Mouse (Mus musculus) cerebral cortex, adult 2 months (tissue): ENCODE data around the gene Cst6.

ENCODE experiments used
- WGBS: fragments of 180-500 bp; shearing (Covaris S2); methylation state at CpG from one replicate; pipeline ENCODE4 v1.1.7; 2018; 5-methylcytosine and 5-hydroxymethylcytosine counted together

Cst6 gene

DNA sequence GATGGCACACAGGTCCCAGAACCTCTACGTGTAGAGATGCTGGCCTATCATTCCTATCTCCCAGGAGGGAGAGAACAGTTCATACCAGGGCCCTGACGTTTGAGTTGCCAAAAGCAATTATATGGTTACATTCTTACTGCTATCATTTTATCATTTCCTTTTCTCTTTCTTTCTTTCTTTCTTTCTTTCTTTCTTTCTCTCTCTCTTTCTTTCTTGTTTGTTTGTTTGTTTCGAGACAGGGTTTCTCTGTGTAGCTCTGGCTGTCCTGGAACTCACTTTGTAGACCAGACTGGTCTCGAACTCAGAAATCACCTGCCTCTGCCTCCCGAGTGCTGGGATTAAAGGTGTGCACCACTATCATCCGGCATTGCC lies at the start of gene Cst6:
TSS of gene Cst6 (minus strand) at position 73 of the 372 bp plus-strand sequence.
- 70% methylated on average over 6 of the region's 6 CpGs for WGBS

DNA sequence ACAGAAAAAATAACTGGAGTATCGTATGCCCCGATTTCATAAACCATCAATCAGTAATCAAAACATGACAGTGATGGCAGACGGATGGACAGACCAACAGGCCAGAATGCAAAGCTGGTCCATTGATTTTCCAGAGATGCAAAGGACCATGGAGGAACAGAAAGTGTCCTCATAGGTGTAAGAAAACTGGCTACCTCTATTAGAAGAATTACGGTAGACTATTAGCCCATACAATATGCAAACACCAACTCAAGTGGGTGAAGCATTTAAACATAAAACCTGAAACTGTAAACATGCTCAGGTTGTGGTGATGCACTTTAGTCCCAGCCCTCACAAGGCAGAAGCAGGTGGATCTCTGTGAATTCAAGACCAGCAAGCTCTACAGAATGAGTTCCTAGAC lies 46.0 kb upstream of the Cst6 start:
- 75% methylated on average over 4 of the region's 4 CpGs for WGBS

DNA sequence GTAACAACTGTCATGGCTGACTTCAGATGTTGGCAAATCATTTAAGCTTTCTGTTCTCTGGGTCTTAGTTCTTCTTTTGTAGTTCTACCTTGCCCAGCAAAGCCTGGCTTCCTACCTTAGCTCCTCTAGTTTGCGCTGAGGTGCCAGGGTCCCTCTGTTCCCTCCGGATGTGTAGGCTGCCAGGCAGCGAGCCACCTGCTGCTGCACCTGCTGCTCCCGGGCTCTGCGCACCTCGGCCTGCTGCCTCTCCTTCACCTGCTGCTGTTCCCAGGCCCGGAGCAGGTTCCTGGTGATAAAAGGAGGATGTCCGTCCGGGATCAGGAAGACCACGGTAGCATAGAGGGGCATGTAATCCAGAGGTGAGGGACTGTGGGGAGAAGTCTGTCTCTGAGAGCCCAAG lies 44.8 kb upstream of the Cst6 start:
- WGBS: 61% methylated on average over 10 of the region's 10 CpGs

DNA sequence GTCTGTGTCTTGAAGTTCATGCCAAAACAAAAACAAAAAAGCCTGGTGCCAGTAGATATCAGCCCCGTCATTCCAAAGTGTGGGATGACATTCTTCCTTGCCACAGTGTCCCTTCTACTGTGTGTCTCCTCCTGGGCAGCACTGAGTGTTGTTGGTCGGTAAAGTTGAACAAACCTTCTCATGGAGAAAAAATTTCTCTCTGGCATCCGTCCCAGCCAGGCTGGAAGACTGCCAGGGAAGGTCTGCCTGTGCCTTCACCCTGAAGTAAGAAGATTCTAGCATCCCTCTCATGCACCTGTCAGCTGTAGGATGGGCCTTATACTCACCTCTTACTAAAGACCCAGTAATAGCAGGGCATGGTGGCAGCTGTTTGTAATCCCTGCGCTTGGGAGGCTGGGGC lies 43.5 kb upstream of the Cst6 start:
- 35% methylated on average over 4 of the region's 4 CpGs for WGBS

DNA sequence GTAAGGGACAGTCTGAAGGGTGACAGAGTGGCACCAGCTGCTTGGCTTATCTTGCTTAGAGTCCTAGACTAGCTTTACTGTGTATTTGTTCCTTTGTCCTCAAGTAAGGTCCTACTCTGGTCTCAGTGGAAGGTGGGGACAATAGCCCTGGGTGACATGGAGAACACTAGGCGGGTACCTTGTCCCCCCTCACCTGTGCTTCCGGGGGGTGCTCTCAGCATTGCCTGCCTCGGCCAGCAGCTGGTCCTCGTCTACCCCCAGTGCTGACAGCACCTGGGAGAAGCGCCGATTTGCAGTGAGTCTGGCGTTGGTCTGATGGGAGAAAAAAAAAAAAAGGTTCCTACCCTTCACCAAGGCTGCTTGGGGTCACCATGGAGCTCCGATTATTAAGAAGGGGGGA lies 41.0 kb upstream of the Cst6 start:
- 90% methylated on average over 8 of the region's 8 CpGs for WGBS

DNA sequence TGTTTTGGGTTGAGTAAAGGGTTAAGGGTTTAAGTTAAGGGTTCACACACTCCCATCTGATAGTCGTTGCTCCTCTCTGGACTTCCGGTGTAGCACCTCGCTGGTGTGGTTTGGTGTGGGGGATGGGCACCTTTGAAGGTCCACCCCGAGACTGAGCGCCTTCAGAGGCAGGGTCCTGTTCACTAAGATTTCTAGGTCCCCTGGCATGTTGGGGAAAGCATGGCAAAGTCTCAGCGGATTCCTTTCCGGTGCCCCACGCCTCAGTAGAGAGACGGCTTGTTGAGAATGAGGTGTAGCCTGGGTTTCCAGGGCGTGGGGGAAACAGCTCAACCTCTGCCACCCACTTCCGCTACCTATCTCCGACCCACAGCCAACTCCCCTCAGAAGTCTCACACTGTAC lies 40.3 kb upstream of the Cst6 start:
- WGBS: 50% methylated on average over 12 of the region's 12 CpGs

DNA sequence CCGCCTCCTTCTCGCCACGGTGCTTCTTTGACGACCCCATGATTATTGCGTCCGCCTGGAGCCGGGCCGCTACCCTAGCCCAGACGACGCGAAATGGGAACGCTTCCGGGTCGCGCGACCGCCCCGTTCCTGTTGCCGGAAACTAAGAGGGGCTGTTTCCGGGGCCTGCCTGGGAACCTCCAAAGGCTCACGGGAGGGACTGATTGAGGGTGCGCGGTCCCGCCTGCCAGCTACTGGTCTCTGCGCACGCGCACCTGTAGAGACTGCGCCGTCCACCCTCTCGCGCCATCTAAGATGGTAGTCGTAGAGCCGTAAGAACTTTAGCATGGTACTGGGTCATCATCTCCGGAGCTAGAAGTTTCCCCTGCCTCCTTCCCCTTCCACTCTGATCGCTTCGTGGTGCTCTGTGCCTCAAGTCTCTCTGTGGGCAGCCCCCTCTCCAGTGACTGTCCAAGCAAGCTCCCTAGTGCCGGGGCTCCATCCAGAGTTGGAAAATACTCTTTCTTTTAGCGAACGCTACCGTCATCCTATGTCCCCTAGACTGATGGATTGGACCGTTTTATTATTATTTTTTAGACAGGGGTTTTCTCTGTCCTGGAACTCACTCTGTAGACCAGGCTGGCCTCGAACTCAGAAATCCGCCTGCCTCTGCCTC lies 39.3 kb upstream of the Cst6 start, which contains the start of gene Sart1:
TSS of gene Sart1 (minus strand) at position 116 of the 655 bp plus-strand sequence.
- WGBS: under 1% methylated on average over 43 of the region's 43 CpGs

DNA sequence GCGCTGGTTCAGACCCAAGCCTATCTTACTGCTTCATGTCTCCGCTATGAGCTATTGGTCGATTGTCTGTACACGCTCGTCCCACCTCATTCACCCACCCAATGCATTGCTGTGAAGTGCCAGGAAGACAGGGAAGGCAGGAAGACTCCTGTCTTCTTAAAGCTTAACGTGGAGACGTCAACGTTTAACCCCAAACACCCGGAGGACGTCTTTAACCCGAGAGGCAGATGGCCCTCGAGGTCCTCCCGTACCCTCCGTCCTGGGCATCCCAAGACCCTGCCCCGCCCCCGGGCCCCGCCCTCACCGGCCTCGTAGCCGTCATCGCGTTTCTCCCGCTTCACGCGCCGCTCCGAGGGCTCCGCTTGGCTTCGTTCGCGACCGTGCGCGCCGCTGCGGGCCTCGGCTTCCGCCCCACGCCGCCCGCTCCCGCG lies 38.7 kb upstream of the Cst6 start:
- under 1% methylated on average over 43 of the region's 43 CpGs for WGBS

DNA sequence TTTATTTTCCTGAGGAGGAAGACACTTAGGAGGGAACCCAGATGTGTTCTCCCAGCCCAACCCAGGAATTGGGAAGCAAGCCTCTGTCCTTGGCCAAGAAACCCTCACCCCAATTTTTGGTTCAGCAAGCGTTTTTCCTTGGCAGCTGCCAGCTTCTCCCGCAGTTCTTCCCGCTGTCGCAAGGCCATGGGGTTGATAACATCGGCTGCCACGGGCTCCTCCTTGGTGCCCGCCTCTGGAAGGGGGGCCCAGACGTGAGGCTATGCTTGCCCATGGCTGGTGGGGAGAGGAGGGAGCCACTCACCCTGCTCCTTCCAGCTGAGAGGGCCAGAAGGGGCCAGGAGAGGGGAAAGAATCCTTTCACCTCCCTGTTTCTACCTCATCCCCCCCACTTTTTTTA lies 35.3 kb upstream of the Cst6 start:
- WGBS: 87% methylated on average over 8 of the region's 8 CpGs

DNA sequence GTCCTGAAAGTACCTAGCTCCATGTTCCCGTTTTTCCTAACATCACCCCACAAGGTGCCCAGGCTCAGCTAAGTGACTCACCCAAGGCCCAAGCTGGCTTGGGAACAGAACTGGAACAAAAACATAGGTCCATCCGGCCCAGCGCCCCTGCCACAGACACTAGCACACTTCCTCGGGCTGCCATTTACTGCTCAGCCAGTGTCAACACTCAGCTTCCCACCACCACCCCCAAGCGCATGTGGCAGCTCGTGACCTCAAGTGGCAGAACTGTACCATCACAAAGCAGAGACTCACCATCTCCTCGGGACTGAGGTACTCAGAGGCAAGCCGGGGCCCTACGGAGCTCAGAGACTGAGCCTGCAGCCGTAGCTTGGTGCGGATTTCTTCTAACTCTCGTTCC lies 34.0 kb upstream of the Cst6 start:
- WGBS: 91% methylated on average over 12 of the region's 12 CpGs

DNA sequence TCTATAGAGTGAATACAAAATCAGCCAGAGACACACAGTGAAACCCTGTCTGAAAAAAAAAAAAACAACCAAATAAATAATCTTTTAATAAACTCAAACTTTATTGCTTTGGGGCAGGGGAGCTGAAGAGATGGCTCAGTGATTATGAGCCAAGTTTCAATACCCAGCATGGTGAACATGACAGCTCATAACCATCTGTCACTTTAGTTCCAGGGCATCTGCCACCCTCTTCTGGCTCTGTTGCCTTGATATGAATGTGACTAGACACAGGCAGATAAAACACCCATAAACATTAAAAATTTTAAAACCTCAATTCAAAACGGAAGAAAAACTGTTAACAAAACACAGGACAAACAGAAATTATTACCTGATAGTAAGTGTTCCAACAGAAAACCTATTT lies 28.1 kb upstream of the Cst6 start:
- WGBS: 82% methylated on average over 1 of the region's 1 CpGs

DNA sequence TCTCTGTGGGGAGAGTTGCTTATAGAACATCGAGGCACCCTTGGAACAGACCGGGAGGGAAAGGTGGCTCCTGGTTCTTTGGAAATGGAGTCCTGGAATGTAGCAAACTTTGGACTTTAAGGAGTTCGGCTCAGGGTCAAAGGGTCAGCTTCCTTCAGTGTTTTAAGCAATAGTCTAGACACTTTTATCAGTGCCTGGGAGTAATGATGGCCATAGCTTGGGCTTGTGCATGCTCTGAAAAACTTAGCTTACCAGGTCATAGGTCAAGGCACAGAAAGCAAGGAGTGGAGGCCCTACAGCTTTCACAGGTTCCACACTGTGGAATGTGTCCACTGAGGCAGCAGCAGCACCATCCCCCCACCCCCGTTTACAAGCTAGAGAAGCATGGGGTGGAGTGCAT lies 25.4 kb upstream of the Cst6 start:
- WGBS: 75% methylated on average over 4 of the region's 4 CpGs

DNA sequence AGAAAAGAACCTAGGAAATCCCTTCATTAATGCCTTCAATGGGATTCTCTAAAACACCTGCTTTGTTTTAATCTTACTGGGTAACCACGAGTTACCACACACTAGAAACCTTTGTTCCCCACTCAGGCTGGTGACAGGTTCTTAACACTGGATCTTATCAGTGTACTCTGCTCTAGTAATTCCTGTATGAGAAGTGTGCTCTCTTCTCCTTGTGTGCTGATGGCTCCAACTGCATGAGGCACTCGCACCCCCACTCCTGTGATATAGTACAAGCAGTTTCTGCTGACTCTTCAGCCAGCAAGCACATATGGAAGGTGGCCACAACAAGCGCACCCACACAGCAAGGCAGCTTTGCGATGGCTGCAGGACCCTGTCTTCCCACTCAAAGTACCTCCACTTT lies 24.8 kb upstream of the Cst6 start:
- WGBS: 57% methylated on average over 4 of the region's 4 CpGs

DNA sequence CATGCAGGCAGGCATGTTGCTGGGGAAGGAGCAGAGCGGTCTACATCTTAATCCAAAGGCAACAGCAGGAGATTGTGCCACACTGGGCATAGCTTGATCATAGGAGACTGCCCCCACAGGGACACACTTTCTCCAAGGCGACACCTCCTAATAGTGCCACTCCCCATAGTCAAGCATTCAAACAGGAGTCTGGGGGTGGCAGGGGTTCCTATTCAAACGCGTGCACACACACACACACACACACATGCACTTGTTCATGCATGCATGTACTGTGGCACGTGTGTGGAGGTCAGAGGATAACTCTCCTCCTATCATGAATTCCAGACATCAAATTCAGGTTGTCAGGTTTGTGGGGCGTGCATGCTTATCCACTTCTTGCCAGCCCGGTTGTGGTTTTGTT lies 23.4 kb upstream of the Cst6 start:
- WGBS: 93% methylated on average over 7 of the region's 7 CpGs

DNA sequence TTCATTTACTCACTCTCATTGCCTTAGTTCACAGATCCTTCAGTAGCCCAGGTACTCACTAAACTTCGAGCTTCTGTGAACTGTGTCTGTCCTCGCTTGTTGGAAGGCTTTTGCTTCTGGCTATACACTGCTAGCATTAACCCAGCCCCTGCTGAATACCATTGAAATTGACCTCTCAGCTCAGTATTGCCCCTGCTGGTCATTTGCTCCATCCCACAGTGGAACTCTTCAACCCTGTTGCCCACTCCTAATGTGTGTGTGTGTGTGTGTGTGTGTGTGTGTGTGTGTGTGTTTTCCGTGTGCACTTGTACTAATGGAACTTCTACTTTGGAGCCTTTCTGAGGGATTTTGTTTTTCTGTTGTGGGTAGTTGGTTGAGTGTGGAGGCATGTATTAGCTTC lies 21.6 kb upstream of the Cst6 start:
- 82% methylated on average over 3 of the region's 3 CpGs for WGBS

DNA sequence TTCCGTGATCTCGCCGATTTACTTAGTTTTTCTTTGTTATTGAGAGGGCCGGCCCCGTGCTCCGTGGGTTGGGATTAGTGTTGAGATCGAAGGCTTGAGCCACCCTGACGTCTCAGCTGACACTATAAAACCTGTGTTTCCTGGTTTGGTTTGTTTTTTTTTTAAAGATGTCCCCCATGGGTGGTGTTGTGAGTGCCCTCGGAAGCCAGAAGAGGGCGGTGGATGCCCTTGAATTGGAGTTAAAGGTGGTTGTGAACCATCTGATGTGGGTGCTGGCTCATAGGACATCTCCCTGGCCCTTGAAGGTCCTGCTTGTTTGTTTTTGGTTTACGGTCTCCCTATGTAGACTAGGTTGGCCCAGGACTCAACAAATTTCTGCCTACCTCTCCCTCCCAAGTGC lies 18.1 kb upstream of the Cst6 start:
- 11% methylated on average over 11 of the region's 11 CpGs for WGBS

DNA sequence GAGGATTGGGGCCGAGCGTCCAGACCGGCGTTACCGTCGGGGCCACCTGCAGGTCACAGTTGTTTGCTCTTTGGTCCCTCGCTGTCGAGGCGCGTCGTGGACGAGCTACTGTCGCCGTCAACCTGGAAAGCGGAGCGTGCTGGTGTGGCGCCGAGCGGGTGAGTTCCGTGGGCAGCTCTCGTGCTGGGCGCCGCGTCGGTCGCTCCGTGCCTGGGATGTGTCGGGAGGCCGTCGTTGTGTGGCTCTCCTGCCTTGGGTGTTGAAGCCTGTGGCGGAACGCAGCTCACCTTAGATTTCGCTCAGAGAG lies 17.6 kb upstream of the Cst6 start, which contains the start of gene Banf1:
TSS of gene Banf1 (minus strand) at position 116 of the 307 bp plus-strand sequence.
- WGBS: 1% methylated on average over 33 of the region's 33 CpGs

DNA sequence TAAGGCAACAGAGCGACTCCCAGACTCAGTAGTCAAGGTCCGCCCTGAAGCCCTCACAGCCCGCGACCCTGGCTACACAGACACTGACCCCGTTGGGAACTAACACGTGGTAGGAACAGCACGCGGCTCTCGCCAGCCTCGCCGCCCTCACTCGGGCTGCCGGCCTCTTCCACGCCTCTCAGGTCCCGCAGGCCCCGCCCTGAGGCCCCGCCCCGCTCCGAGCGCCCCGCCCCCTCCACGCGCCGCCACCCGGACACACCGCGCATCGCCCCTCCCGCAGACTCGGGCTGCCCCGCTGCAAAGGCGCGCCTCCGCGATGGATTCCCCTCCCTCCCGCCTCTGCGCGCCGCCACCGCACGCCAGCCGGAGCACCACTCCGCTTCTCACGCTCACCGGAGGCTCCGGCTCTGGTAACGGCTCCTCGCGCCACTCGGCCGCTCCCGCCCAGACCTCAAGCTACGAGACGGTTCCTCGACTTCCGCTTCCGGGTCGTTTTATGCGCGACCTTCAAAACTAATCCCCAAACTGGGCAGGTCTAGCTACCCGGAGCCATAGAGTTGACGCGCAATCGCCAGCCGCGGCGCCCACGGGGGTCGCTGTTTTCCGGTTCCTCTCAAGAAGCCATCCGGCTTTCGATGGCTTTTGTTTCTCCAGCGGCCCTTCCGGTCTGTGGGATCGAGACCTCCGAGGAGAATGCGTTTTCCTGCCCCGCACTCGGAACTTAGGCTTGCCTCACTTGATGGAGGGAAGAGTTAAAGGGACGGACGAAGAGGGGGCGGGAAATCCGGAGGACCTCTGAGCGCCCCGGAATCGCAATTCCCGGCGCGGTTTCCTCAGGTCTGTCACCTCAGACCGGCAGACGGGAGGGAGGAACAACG lies 17.0 kb upstream of the Cst6 start, which contains the start of gene Eif1ad:
TSS of gene Eif1ad (plus strand) at position 567 of the 878 bp plus-strand sequence.
- WGBS: under 1% methylated on average over 87 of the region's 92 CpGs

DNA sequence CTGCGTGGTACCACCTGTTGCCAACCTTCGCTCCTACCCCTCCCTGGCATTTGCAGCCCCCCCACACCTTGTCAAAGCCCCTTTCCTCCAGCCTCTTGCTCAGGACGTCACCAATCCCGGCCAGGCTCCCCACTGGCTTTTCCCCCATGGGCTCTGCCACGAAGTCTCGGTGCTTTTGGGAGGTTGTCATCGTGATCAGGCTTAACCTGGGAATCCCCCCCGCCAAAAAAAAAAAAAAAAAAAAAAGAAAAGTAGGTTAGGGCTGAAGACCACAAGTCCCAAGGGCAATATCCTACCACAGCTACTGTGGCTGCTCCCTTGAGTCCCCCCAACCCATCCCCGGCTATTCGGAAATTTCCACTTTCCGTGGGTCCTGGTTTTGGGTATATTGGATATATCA lies 16.4 kb upstream of the Cst6 start:
- WGBS: 15% methylated on average over 11 of the region's 11 CpGs

DNA sequence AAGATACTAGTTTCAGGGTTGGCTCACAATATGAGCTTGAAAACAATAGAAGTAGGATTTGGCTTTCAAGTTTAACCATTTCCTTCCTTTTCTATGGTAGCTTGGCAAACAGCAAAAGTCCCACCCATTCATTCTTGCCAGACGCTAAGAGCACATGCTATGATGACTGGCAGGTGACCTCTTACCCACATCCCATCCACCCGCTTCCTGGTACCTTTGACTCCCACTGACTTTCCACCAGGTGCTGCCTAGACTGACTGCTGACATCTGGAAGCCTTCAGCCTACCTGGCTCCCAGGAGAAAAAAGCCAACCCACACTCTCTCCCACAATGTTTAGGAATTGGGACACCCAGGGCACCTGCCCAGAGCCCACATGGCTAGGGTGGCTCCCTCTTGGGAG lies 14.8 kb upstream of the Cst6 start:
- 80% methylated on average over 2 of the region's 2 CpGs for WGBS

DNA sequence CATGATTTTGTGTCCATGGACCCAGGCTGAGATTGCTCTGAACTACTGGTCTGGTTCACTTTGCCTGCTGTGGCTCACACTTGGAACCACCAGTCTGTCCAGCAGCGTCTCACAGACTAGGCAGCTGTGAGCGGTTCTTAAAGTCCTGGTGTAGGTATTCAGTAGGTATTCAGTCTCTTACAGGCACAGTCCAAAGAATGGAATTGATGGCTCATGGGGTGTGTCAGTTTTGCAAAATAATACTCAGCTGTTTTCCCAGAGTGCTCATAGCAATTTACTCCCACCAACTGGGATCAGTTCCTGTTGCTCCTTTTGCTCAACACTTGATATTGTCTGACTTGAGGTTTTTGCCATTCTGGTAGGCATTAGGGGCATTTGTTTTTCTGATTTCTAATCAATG lies 12.8 kb upstream of the Cst6 start:
- WGBS: 86% methylated on average over 2 of the region's 2 CpGs

DNA sequence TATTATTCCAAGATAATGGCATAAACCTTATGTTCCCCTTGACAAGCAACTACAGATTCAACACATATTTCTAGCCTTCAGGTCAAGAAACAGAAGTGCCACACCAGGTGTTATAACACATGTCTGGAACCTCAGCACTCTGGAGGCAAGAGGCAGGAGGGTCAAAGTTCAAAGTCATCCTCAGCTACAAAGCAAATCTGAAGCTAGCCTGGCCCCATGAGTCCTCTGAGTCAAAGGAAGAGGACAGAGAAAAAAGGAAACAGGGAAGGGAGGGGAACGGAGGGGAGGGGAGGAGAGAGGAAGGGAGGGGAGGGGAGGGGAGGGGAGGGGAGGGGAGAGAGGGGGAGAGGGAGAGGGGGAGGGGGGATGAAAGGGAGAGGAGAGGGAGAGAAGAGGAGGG lies 6.7 kb upstream of the Cst6 start:
- no CpG with 5 or more reads among the region's 1 CpGs for WGBS

DNA sequence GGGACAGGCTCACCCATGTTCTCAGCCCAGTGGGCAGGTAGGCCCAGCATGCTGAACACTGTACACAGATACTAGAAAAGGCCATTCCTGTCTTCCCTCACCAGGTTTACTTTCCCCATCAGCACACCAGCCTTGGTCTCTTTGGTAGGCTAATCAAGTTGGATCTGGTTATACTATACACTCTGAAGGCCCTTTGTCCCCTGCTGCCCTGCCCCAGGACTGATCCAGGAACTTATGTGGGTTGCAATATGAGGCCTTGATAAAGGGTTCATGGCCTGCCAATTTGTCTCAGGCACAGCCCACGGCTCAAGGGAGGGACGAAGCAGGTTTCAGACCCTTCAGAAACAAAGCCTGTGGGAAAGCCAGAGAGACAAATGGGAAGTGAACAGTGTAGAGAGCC lies 4.2 kb upstream of the Cst6 start:
- WGBS: 85% methylated on average over 2 of the region's 2 CpGs
